Mouse (Mus musculus) olfactory bulb, adult 2 months (tissue): ENCODE measurements around the gene Rrp15. TPM values are rescaled to one million over a fixed set of nuclear protein-coding genes. Genes with fewer than 3 reads are reported as not detected.

ENCODE experiments used
- H3K27ac ChIP-seq: fragments of 200-500 bp; 2 replicates; pipeline ENCODE4 v1.5.1; 2012; ENCODE audit warnings: low read depth, low read length; ENCODE audit not compliant: insufficient read depth
- H3K4me1 ChIP-seq: fragments of 200-500 bp; 2 replicates; pipeline ENCODE4 v1.6.1; 2012; ENCODE audit warnings: low read length; ENCODE audit not compliant: control insufficient read depth, insufficient read depth
- H3K4me3 ChIP-seq: fragments of 200-500 bp; 2 replicates; pipeline ENCODE4 v1.5.1; 2012; ENCODE audit warnings: mild to moderate bottlenecking, low read depth, low read length, moderate library complexity; ENCODE audit not compliant: insufficient read depth
- CTCF ChIP-seq: fragments of 200-500 bp; IDR thresholded peaks from 2 replicates; pipeline ENCODE4 v1.5.1; 2012; ENCODE audit warnings: low read depth, mild to moderate bottlenecking, low read length, moderate library complexity; ENCODE audit not compliant: insufficient read depth
- POLR2A ChIP-seq: fragments of 200-500 bp; IDR thresholded peaks from 2 replicates; pipeline ENCODE4 v1.6.1; 2012; ENCODE audit warnings: mild to moderate bottlenecking, low read depth, low read length, moderate library complexity; ENCODE audit not compliant: insufficient read depth
- WGBS: fragments of 180-500 bp; shearing (Covaris S2); methylation state at CpG from one replicate; pipeline ENCODE4 v1.1.7; 2018; 5-methylcytosine and 5-hydroxymethylcytosine counted together
- polyA plus RNA-seq: library from polyadenylated mRNA; stranded (reverse); fragments of >200 nt; gene quantifications from 2 replicates; pipeline ENCODE4 v1.2.4, GENCODE M21; 2012; ENCODE audit warnings: low replicate concordance; ENCODE audit not compliant: missing spikeins, insufficient read depth, insufficient read length

Gene Rrp15
- polyA plus RNA-seq, 1 experiment = not detected

- 30% methylated on average over 10 of the region's 10 CpGs for WGBS
- H3K27ac ChIP-seq = peak overlapping the region; percentile 81
- peaks cover 2% of the 10 kb centered on the region; the same call in 1 of the 2 replicates for H3K4me1 ChIP-seq
- peak overlapping the region; percentile 83 for H3K4me3 ChIP-seq
- TF ChIP-seq CTCF (no peak), POLR2A (no peak)
These were observed 621 bp upstream of the Rrp15 start for GRCm38 (mm10) chr1:186749675-186750283.

- Histone ChIP-seq H3K4me3 (no peak overlapping the region), H3K4me1 (no peaks in the 10 kb centered on the region), H3K27ac (no peak overlapping the region)
- 88% methylated on average over 7 of the region's 7 CpGs for WGBS
- TF ChIP-seq POLR2A = no peak
- no peak for TF ChIP-seq CTCF
These were observed 9.3 kb downstream of the Rrp15 start for GRCm38 (mm10) chr1:186739828-186740227.

- Histone ChIP-seq H3K4me1 (no peaks in the 10 kb centered on the region), H3K27ac (no peak overlapping the region), H3K4me3 (no peak overlapping the region)
- 93% methylated on average over 5 of the region's 5 CpGs for WGBS
- TF ChIP-seq CTCF = no peak
- no peak for TF ChIP-seq POLR2A
These were observed 13.6 kb downstream of the Rrp15 start for GRCm38 (mm10) chr1:186735537-186735936.

GRCm38 (mm10) chr1:186733052-186733451 is 16.1 kb downstream of the Rrp15 start:
- TF ChIP-seq CTCF (no peak), POLR2A (no peak)
- peaks cover 2% of the 10 kb centered on the region; the same call in 1 of the 2 replicates for H3K4me1 ChIP-seq
- H3K27ac ChIP-seq = no peak overlapping the region
- no peak overlapping the region for H3K4me3 ChIP-seq
- WGBS = 96% methylated on average over 8 of the region's 8 CpGs

GRCm38 (mm10) chr1:186728778-186729177 is 20.4 kb downstream of the Rrp15 start:
- WGBS = 80% methylated on average over 4 of the region's 4 CpGs
- peaks cover 2% of the 10 kb centered on the region; the same call in 1 of the 2 replicates for H3K4me1 ChIP-seq
- no peak for TF ChIP-seq POLR2A
- no peak for TF ChIP-seq CTCF

GRCm38 (mm10) chr1:186726117-186726516 is 23.0 kb downstream of the Rrp15 start:
- H3K4me3 ChIP-seq = no peak overlapping the region
- H3K4me1 ChIP-seq = peaks cover 2% of the 10 kb centered on the region; the same call in 1 of the 2 replicates
- TF ChIP-seq CTCF = no peak
- WGBS = 86% methylated on average over 7 of the region's 7 CpGs
- no peak overlapping the region for H3K27ac ChIP-seq

More at GRCm38 (mm10) chr1:186728778-186729177, 20.4 kb downstream of the Rrp15 start:
- Histone ChIP-seq H3K4me3 (no peak overlapping the region), H3K27ac (no peak overlapping the region)

- 81% methylated on average over 9 of the region's 9 CpGs for WGBS
- TF ChIP-seq POLR2A = no peak
- no peak for TF ChIP-seq CTCF
- Histone ChIP-seq H3K27ac (no peak overlapping the region), H3K4me3 (no peak overlapping the region), H3K4me1 (no peaks in the 10 kb centered on the region)
These were observed 26.9 kb downstream of the Rrp15 start for GRCm38 (mm10) chr1:186722299-186722698.

- 31% methylated on average over 12 of the region's 12 CpGs for WGBS
- H3K4me3 ChIP-seq = no peak overlapping the region
- no peaks in the 10 kb centered on the region for H3K4me1 ChIP-seq
- H3K27ac ChIP-seq = no peak overlapping the region
- peak; percentile 80 for TF ChIP-seq CTCF
- TF ChIP-seq POLR2A = no peak
These were observed 27.3 kb downstream of the Rrp15 start for GRCm38 (mm10) chr1:186721846-186722245.

GRCm38 (mm10) chr1:186721166-186721565 is 28.0 kb downstream of the Rrp15 start:
- Histone ChIP-seq H3K4me1 (no peaks in the 10 kb centered on the region), H3K4me3 (no peak overlapping the region), H3K27ac (no peak overlapping the region)
- WGBS = 96% methylated on average over 11 of the region's 11 CpGs
- TF ChIP-seq POLR2A = no peak
- TF ChIP-seq CTCF = no peak

- no peak for TF ChIP-seq CTCF
- no peak for TF ChIP-seq POLR2A
- H3K27ac ChIP-seq = no peak overlapping the region
- 94% methylated on average over 9 of the region's 9 CpGs for WGBS
- H3K4me3 ChIP-seq = no peak overlapping the region
- no peaks in the 10 kb centered on the region for H3K4me1 ChIP-seq
These were observed 29.4 kb downstream of the Rrp15 start for GRCm38 (mm10) chr1:186719708-186720107.
